Mouse (Mus musculus) fibroblast of lung, adult 2 months (primary cell): Measurements from ENCODE around the gene Fcnb.

Source experiments
- DNase-seq: peaks from one replicate; pipeline ENCODE4 v3.0.0-alpha.2; 2011; ENCODE audit warnings: low read depth

Gene Fcnb

GRCm38 (mm10) chr2:28086112-28086511 lies 1.4 kb upstream of the Fcnb start:
- no peak for DNase-seq

- DNase-seq: no peak
Measured at GRCm38 (mm10) chr2:28075616-28076187, 9.0 kb downstream of the Fcnb start.

- DNase-seq: no peak
Measured at GRCm38 (mm10) chr2:28068537-28068878, 16.2 kb downstream of the Fcnb start.

- no peak for DNase-seq
Measured at GRCm38 (mm10) chr2:28067821-28068536, 16.7 kb downstream of the Fcnb start.

- DNase-seq: no peak
Measured at GRCm38 (mm10) chr2:28067175-28067574, 17.5 kb downstream of the Fcnb start.

- no peak for DNase-seq
Measured at GRCm38 (mm10) chr2:28066686-28067085, 18.0 kb downstream of the Fcnb start.

GRCm38 (mm10) chr2:28065081-28065651 lies 19.5 kb downstream of the Fcnb start:
- no peak for DNase-seq

GRCm38 (mm10) chr2:28064339-28065080 lies 20.2 kb downstream of the Fcnb start:
- DNase-seq: no peak

GRCm38 (mm10) chr2:28063711-28064338 lies 20.9 kb downstream of the Fcnb start:
- DNase-seq: no peak

GRCm38 (mm10) chr2:28059922-28060321 lies 24.8 kb downstream of the Fcnb start:
- DNase-seq: no peak

- DNase-seq: no peak
Measured at GRCm38 (mm10) chr2:28047092-28047491, 37.6 kb downstream of the Fcnb start.

GRCm38 (mm10) chr2:28046311-28046710 lies 38.4 kb downstream of the Fcnb start:
- DNase-seq: no peak

- DNase-seq: no peak
Measured at GRCm38 (mm10) chr2:28044920-28045598, 39.6 kb downstream of the Fcnb start.

GRCm38 (mm10) chr2:28040466-28040865 lies 44.2 kb downstream of the Fcnb start:
- DNase-seq: no peak

GRCm38 (mm10) chr2:28039647-28040325 lies 44.9 kb downstream of the Fcnb start:
- DNase-seq: no peak

- DNase-seq: peak; percentile 32
Measured at GRCm38 (mm10) chr2:28038391-28039096, 46.1 kb downstream of the Fcnb start.

GRCm38 (mm10) chr2:28037505-28038390 lies 46.9 kb downstream of the Fcnb start:
- no peak for DNase-seq

- DNase-seq: no peak
Measured at GRCm38 (mm10) chr2:28036788-28037187, 47.9 kb downstream of the Fcnb start.

GRCm38 (mm10) chr2:28034011-28034710 lies 50.5 kb downstream of the Fcnb start:
- peak; percentile 57 for DNase-seq
